Mouse (Mus musculus) thymus, adult 2 months (tissue): ENCODE measurements around the gene Gramd1b. TPM values are rescaled to one million over a fixed set of nuclear protein-coding genes. Genes with fewer than 3 reads are reported as not detected.

ENCODE experiments used
- DNase-seq: peaks from one replicate; pipeline ENCODE4 v3.0.0; 2021
- H3K27ac ChIP-seq: fragments of 200-500 bp; 2 replicates; pipeline ENCODE4 v1.5.1; 2012; ENCODE audit warnings: low read length, control low read depth; ENCODE audit not compliant: control insufficient read depth, insufficient read depth
- H3K27me3 ChIP-seq: fragments of 200-500 bp; 2 replicates; pipeline ENCODE4 v1.6.1; 2012; ENCODE audit warnings: mild to moderate bottlenecking, low read length, moderate library complexity, mixed read lengths; ENCODE audit not compliant: control insufficient read depth, insufficient read depth
- H3K36me3 ChIP-seq: fragments of 200-500 bp; 2 replicates; pipeline ENCODE4 v1.6.1; 2012; ENCODE audit warnings: mild to moderate bottlenecking, low read length, moderate library complexity; ENCODE audit not compliant: control insufficient read depth, insufficient read depth
- H3K4me1 ChIP-seq: fragments of 200-500 bp; replicated peaks from 2 replicates; pipeline ENCODE4 v1.6.1; 2012; ENCODE audit warnings: low read length; ENCODE audit not compliant: control insufficient read depth, insufficient read depth
- H3K4me3 ChIP-seq: fragments of 200-500 bp; 2 replicates; pipeline ENCODE4 v1.5.1; 2012; ENCODE audit warnings: mild to moderate bottlenecking, low read length, control low read depth, moderate library complexity; ENCODE audit not compliant: control insufficient read depth, insufficient read depth
- CTCF ChIP-seq: fragments of 200-500 bp; IDR thresholded peaks from 2 replicates; pipeline ENCODE4 v1.5.1; 2012; ENCODE audit warnings: mild to moderate bottlenecking, control low read depth, low read length, moderate library complexity, borderline replicate concordance; ENCODE audit not compliant: control insufficient read depth, poor library complexity, insufficient read depth; ENCODE audit errors: extremely low read depth
- POLR2A ChIP-seq: fragments of 200-500 bp; IDR thresholded peaks from 2 replicates; pipeline ENCODE4 v1.6.1; 2012; ENCODE audit warnings: mild to moderate bottlenecking, low read length, control low read depth, moderate library complexity; ENCODE audit not compliant: control insufficient read depth, poor library complexity, insufficient read depth; ENCODE audit errors: extremely low read depth
- WGBS: fragments of 180-500 bp; shearing (Covaris S2); methylation state at CpG from one replicate; pipeline ENCODE4 v1.1.7; 2018; 5-methylcytosine and 5-hydroxymethylcytosine counted together
- polyA plus RNA-seq: library from polyadenylated mRNA; depleted of rRNA; stranded (reverse); fragments of >200 nt; gene quantifications from 2 replicates; pipeline ENCODE4 v1.2.3, GENCODE M21; 2012; rRNA removed

Gene Gramd1b
- polyA plus RNA-seq, 1 experiment: 43.0 TPM

- Histone ChIP-seq H3K36me3 (no peaks in the 10 kb centered on the region), H3K4me1 (no peaks in the 10 kb centered on the region), H3K27ac (no peak overlapping the region), H3K4me3 (no peak overlapping the region), H3K27me3 (no peaks in the 10 kb centered on the region)
- WGBS: 91% methylated on average over 6 of the region's 6 CpGs
- no peak for DNase-seq
- TF ChIP-seq CTCF (no peak), POLR2A (no peak)
Observed at GRCm38 (mm10) chr9:40246702-40247101, 284.5 kb downstream of the Gramd1b start.

GRCm38 (mm10) chr9:40245974-40246665 is 285.1 kb downstream of the Gramd1b start:
- DNase-seq: no peak
- no peak overlapping the region for H3K27ac ChIP-seq
- H3K36me3 ChIP-seq: no peaks in the 10 kb centered on the region
- no peak for TF ChIP-seq CTCF
- TF ChIP-seq POLR2A: no peak
- H3K4me1 ChIP-seq: no peaks in the 10 kb centered on the region
- no peaks in the 10 kb centered on the region for H3K27me3 ChIP-seq
- 89% methylated on average over 7 of the region's 7 CpGs for WGBS
- H3K4me3 ChIP-seq: no peak overlapping the region

- WGBS: 81% methylated on average over 9 of the region's 9 CpGs
- no peak for DNase-seq
- H3K27ac ChIP-seq: no peak overlapping the region
- H3K27me3 ChIP-seq: no peaks in the 10 kb centered on the region
- no peak overlapping the region for H3K4me3 ChIP-seq
- TF ChIP-seq CTCF (no peak), POLR2A (no peak)
- H3K36me3 ChIP-seq: no peaks in the 10 kb centered on the region
- no peaks in the 10 kb centered on the region for H3K4me1 ChIP-seq
Observed at GRCm38 (mm10) chr9:40245466-40245865, 285.7 kb downstream of the Gramd1b start.

Other genes starting within 250 kb of the Gramd1b start
- gene Gm21915, start 139.2 kb upstream of the Gramd1b start, polyA plus RNA-seq: not detected in 2 replicates
- gene Clmp, start 154.6 kb upstream of the Gramd1b start, polyA plus RNA-seq: 1.1 and 2.3 TPM in 2 replicates